ENCODE assay signal across 15 mouse cellular contexts in the genomic region with DNA sequence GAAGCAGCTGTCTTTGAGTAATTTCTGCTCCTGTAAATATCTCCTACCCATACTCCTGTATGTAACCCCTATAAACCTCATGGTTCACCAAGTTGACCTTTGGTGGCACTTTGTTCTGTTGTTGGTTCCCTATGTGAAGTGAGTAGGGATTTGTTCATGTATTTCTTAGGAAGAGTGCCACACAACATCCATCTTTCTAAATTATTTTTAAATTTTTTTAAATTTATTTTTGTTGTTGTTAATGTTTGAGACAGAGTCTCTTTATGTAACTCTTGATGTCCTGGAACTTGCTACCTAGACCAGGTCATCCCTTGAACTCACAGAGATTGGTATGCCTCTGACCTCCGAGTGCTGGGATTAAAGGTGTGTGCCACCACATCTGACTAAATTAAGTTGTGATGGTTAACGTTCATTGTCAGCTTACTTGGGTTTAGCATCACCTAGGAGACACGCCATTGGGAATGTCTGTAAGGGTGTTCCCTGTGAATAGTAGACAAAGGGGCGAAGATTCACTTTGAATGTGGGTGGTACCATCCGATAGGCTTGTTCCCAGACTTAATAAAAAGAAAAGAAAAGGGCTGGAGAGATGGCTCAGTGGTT.
DNase-seq lines count a peak whose midpoint lies in the region.
"Had no signal": no experiment of that assay in that cellular context is flagged by ENCODE, and none has a peak within 500 bp of the region (broad histone marks: within the 10 kb centered on the region; RNA-seq: fewer than 3 reads in every experiment).

No protein-coding gene starts in this region.

- peak; percentile 6 for DNase-seq in heart, adult 11 months
- DNase-seq in heart, postnatal 4 days, result no peak
- DNase-seq in 3T3-L1 (ENCODE audit: low read depth, low spot score), result peak; percentile 95
- DNase-seq in ZHBTc4 (ENCODE audit: low read depth, low spot score), result peak; percentile 23
- no peak for DNase-seq in urinary bladder, adult 2 months (ENCODE audit: low spot score)
- no peak for DNase-seq in left cerebral cortex, adult 8-10 months (ENCODE audit: low spot score in 2 of 2)
- DNase-seq: adrenal gland, adult 8-10 months; adrenal gland, postnatal 14 days; adrenal gland, postnatal 36 days; cerebellum, adult 11-12 months; cerebellum, adult 2 months; cerebellum, adult 9-10 months; cerebellum, postnatal 10 days; cerebellum, postnatal 25 days; forebrain, postnatal 0 days had no signal

Comparison
In these comparisons a context has a peak if more than half of its experiments do, and no peak if none do; other contexts are left out.
1. DNase-seq: peak in heart, adult 11 months (single experiment), 3T3-L1 (single experiment) and ZHBTc4 (single experiment); none in heart, postnatal 4 days (single experiment), urinary bladder, adult 2 months (single experiment) and left cerebral cortex, adult 8-10 months (0 of 2).